In the genomic region with DNA sequence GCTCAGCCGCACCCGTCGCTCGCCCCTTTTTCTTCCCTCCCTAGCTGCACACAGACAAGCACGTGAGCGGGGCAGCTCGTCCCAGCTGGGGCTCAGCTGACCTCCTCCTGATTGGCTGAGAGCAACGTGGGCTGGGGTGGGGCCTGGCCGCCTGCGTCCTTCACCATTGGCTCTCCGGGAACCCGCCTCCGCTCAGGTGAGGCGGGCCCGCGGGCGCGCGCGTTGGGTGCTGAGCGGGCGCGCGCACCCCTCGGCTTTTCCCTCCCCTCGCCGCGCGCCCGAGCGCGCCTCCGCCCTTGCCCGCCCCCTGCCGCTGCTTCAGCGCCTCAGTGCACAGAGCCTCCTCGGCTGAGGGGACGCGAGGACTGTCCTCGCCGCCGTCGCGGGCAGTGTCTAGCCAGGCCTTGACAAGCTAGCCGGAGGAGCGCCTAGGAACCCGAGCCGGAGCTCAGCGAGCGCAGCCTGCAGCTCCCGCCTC, we compare ENCODE assay signal across 8 mouse cellular contexts. TPM values are rescaled to one million over a fixed set of nuclear protein-coding genes. Genes with fewer than 3 reads are reported as not detected.
DNase-seq lines count a peak whose midpoint lies in the region; ATAC-seq and TF ChIP-seq lines count a peak whose summit lies in the region.

No protein-coding gene starts in this region.

- no peak for TF ChIP-seq EP300 in liver, embryonic 14.5 days (IDR thresholded peaks at IDR 0.05; ENCODE audit: low read depth)
- TF ChIP-seq EP300 in stomach, postnatal 0 days (optimal IDR thresholded peaks at IDR 0.05): no peak

- no peaks in the 10 kb centered on the region for H3K36me3 ChIP-seq in heart, embryonic 15.5 days
- no peaks in the 10 kb centered on the region for H3K36me3 ChIP-seq in liver, embryonic 14.5 days (replicated peaks; ENCODE audit: control insufficient read depth, insufficient read depth, low read depth)
- no peaks in the 10 kb centered on the region for H3K36me3 ChIP-seq in neural tube, embryonic 11.5 days (ENCODE audit: control insufficient read depth, insufficient read depth, low read length)
- H3K36me3 ChIP-seq in stomach, postnatal 0 days (ENCODE audit: control insufficient read depth, insufficient read depth, low read length): no peaks in the 10 kb centered on the region

- peak; percentile 89 for ATAC-seq in CD4-positive, CD25-positive, alpha-beta regulatory T cell, adult 4 months
- peak; percentile 99 for ATAC-seq in heart, embryonic 15.5 days (replicated peaks; ENCODE audit: insufficient number of reproducible peaks, insufficient read depth, low FRiP score, low read depth)
- ATAC-seq in liver, embryonic 14.5 days (ENCODE audit: insufficient read depth): peak; percentile 99
- ATAC-seq in neural tube, embryonic 11.5 days (ENCODE audit: insufficient read depth, low FRiP score, low TSS enrichment): peak; percentile 99
- peak; percentile 100 for ATAC-seq in stomach, postnatal 0 days (ENCODE audit: low FRiP score, low TSS enrichment)

- peaks cover 10% of the 10 kb centered on the region for H3K4me1 ChIP-seq in heart, embryonic 15.5 days (replicated peaks)
- peaks cover 4% of the 10 kb centered on the region in 2 experiments; a peak in 3 of 4 replicates for H3K4me1 ChIP-seq in liver, embryonic 14.5 days (replicated peaks; ENCODE audit: control insufficient read depth in 2 of 2, insufficient read depth in 2 of 2, low read length in 1 of 2)
- H3K4me1 ChIP-seq in neural tube, embryonic 11.5 days (ENCODE audit: control insufficient read depth, insufficient read depth, low read length): peaks cover 5% of the 10 kb centered on the region; the same call in 1 of the 2 replicates
- H3K4me1 ChIP-seq in stomach, postnatal 0 days (replicated peaks; ENCODE audit: control insufficient read depth, insufficient read depth): no peaks in the 10 kb centered on the region

- H3K27me3 ChIP-seq in heart, embryonic 15.5 days: no peaks in the 10 kb centered on the region
- no peaks in the 10 kb centered on the region for H3K27me3 ChIP-seq in liver, embryonic 14.5 days (ENCODE audit: control insufficient read depth, insufficient read depth, low read length)
- H3K27me3 ChIP-seq in neural tube, embryonic 11.5 days (ENCODE audit: control insufficient read depth, insufficient read depth, low read length): no peaks in the 10 kb centered on the region
- H3K27me3 ChIP-seq in stomach, postnatal 0 days (ENCODE audit: control insufficient read depth, insufficient read depth, low read length): no peaks in the 10 kb centered on the region

- H3K4me2 ChIP-seq in heart, embryonic 15.5 days: peak overlapping the region; percentile 79
- peak overlapping the region; percentile 90 for H3K4me2 ChIP-seq in liver, embryonic 14.5 days (ENCODE audit: low read depth)
- H3K4me2 ChIP-seq in neural tube, embryonic 11.5 days (ENCODE audit: low read depth): peak overlapping the region; percentile 51
- peak overlapping the region; percentile 74 for H3K4me2 ChIP-seq in stomach, postnatal 0 days (replicated peaks; ENCODE audit: low read depth)

- peak overlapping the region; percentile 99 for H3K27ac ChIP-seq in heart, embryonic 15.5 days
- peak overlapping the region; percentile 43 for H3K27ac ChIP-seq in liver, embryonic 14.5 days
- peak overlapping the region; percentile 98 for H3K27ac ChIP-seq in neural tube, embryonic 11.5 days (ENCODE audit: low read depth, low read length)
- peak overlapping the region; percentile 98 for H3K27ac ChIP-seq in stomach, postnatal 0 days (replicated peaks)

- no peaks in the 10 kb centered on the region for H3K9me3 ChIP-seq in heart, embryonic 15.5 days (replicated peaks)
- H3K9me3 ChIP-seq in liver, embryonic 14.5 days (ENCODE audit: control insufficient read depth, low read length): no peaks in the 10 kb centered on the region
- no peaks in the 10 kb centered on the region for H3K9me3 ChIP-seq in neural tube, embryonic 11.5 days (ENCODE audit: control insufficient read depth, low read length)
- no peaks in the 10 kb centered on the region for H3K9me3 ChIP-seq in stomach, postnatal 0 days (ENCODE audit: control insufficient read depth, low read length)

- H3K4me3 ChIP-seq in heart, embryonic 15.5 days: peak overlapping the region; percentile 94
- peak overlapping the region; percentile 79 to 84 for H3K4me3 ChIP-seq in liver, embryonic 14.5 days (ENCODE audit: insufficient read depth in 1 of 2, low read depth in 2 of 2, low read length in 2 of 2)
- peak overlapping the region; percentile 81 for H3K4me3 ChIP-seq in neural tube, embryonic 11.5 days (ENCODE audit: low read depth, low read length)
- peak overlapping the region; percentile 100 for H3K4me3 ChIP-seq in stomach, postnatal 0 days (ENCODE audit: low read depth, low read length)

- TF ChIP-seq CTCF in liver, embryonic 14.5 days (IDR thresholded peaks at IDR 0.05; ENCODE audit: low read depth): peak; percentile 54
- peak; percentile 70 for TF ChIP-seq CTCF in stomach, postnatal 0 days (IDR thresholded peaks at IDR 0.05; ENCODE audit: low read depth)

- H3K9ac ChIP-seq in heart, embryonic 15.5 days: peak overlapping the region; percentile 99
- peak overlapping the region; percentile 96 for H3K9ac ChIP-seq in liver, embryonic 14.5 days (replicated peaks)
- H3K9ac ChIP-seq in neural tube, embryonic 11.5 days (ENCODE audit: low read length): peak overlapping the region; percentile 99
- peak overlapping the region; percentile 99 for H3K9ac ChIP-seq in stomach, postnatal 0 days (ENCODE audit: low read length)

- WGBS in heart, embryonic 15.5 days: under 1% methylated on average over 50 of the region's 51 CpGs
- WGBS in liver, embryonic 14.5 days (ENCODE audit: insufficient replicate concordance): 0% methylated on average over 47 of the region's 51 CpGs
- WGBS in neural tube, embryonic 11.5 days: under 1% methylated on average over 47 of the region's 51 CpGs
- under 1% methylated on average over 36 of the region's 51 CpGs for WGBS in stomach, postnatal 0 days

- DNase-seq in c-Kit-negative CD71-positive TER-119-positive erythroid progenitor cells, embryonic 14.5 days (ENCODE audit: low read depth, low spot score): peak; percentile 83
- DNase-seq in fibroblast of lung, adult 2 months (ENCODE audit: low read depth): peak; percentile 96
- peak; percentile 98 to 100 for DNase-seq in kidney, postnatal 25 days
- peak; percentile 87 to 91 (median 89) for DNase-seq in liver, embryonic 14.5 days (ENCODE audit: low read depth in 3 of 3, low spot score in 3 of 3)
- peak; percentile 99 for DNase-seq in neural tube, embryonic 11.5 days (ENCODE audit: low spot score)
- DNase-seq in stomach, postnatal 0 days (ENCODE audit: low spot score): peak; percentile 98

RNA-seq across cellular contexts. Expression of gene Hif1a, which starts 6.5 kb away (rescaled TPM):
- polyA plus RNA-seq in CD4-positive, CD25-positive, alpha-beta regulatory T cell, adult 4 months (2017; shearing (Covaris generic)): 10 to 100 TPM; 71.8 to 75.2 TPM
- polyA plus RNA-seq in heart, embryonic 15.5 days (2015; fragmentation: Nextera tagmentation; extraction: Ambion mirVana): 100 and 105 TPM in 2 replicates
- 6.5 and 8.2 TPM in 2 replicates for polyA plus RNA-seq in liver, embryonic 14.5 days (2012; rRNA removed)
- polyA plus RNA-seq in liver, embryonic 14.5 days (2014; fragmentation: Nextera tagmentation; extraction: Ambion mirVana): 15.0 and 16.9 TPM in 2 replicates
- polyA plus RNA-seq in neural tube, embryonic 11.5 days (2014; fragmentation: Nextera tagmentation; extraction: Ambion mirVana): 126 and 130 TPM in 2 replicates
- polyA plus RNA-seq in stomach, postnatal 0 days (2015; fragmentation: Nextera tagmentation; extraction: Ambion mirVana): 30.0 and 30.4 TPM in 2 replicates

RNA-seq across cellular contexts. Expression of gene Gm49321, which starts 29.7 kb away (rescaled TPM):
- polyA plus RNA-seq in CD4-positive, CD25-positive, alpha-beta regulatory T cell, adult 4 months (2017; shearing (Covaris generic)): 10 to 100 TPM; 13.2 to 14.3 TPM
- polyA plus RNA-seq in heart, embryonic 15.5 days (2015; fragmentation: Nextera tagmentation; extraction: Ambion mirVana): 7.3 and 14.4 TPM in 2 replicates
- polyA plus RNA-seq in liver, embryonic 14.5 days (2012; rRNA removed): not detected in 2 replicates
- polyA plus RNA-seq in liver, embryonic 14.5 days (2014; fragmentation: Nextera tagmentation; extraction: Ambion mirVana): 1.8 and 3.2 TPM in 2 replicates
- polyA plus RNA-seq in neural tube, embryonic 11.5 days (2014; fragmentation: Nextera tagmentation; extraction: Ambion mirVana): 13.0 and 18.3 TPM in 2 replicates
- polyA plus RNA-seq in stomach, postnatal 0 days (2015; fragmentation: Nextera tagmentation; extraction: Ambion mirVana): 5.7 and 7.0 TPM in 2 replicates

RNA-seq across cellular contexts. Expression of gene Snapc1, which starts 56.6 kb away (rescaled TPM):
- 10 to 100 TPM; 19.4 to 24.7 TPM for polyA plus RNA-seq in CD4-positive, CD25-positive, alpha-beta regulatory T cell, adult 4 months (2017; shearing (Covaris generic))
- 14.8 and 15.2 TPM in 2 replicates for polyA plus RNA-seq in heart, embryonic 15.5 days (2015; fragmentation: Nextera tagmentation; extraction: Ambion mirVana)
- 1.8 and 3.3 TPM in 2 replicates for polyA plus RNA-seq in liver, embryonic 14.5 days (2012; rRNA removed)
- polyA plus RNA-seq in liver, embryonic 14.5 days (2014; fragmentation: Nextera tagmentation; extraction: Ambion mirVana): 3.5 and 5.8 TPM in 2 replicates
- polyA plus RNA-seq in neural tube, embryonic 11.5 days (2014; fragmentation: Nextera tagmentation; extraction: Ambion mirVana): 24.6 and 29.9 TPM in 2 replicates
- polyA plus RNA-seq in stomach, postnatal 0 days (2015; fragmentation: Nextera tagmentation; extraction: Ambion mirVana): 8.9 and 9.4 TPM in 2 replicates

Comparison
In these comparisons a context has a peak if more than half of its experiments do, and no peak if none do; other contexts are left out.
1. Peak in every context shown above with its lines: DNase-seq, ATAC-seq, H3K4me3 ChIP-seq and H3K27ac ChIP-seq.
2. H3K27ac ChIP-seq: peak in every context shown above with its lines; median percentile 99 in heart, embryonic 15.5 days; 98 in neural tube, embryonic 11.5 days; 98 in stomach, postnatal 0 days; 43 in liver, embryonic 14.5 days.